Mouse (Mus musculus): ENCODE results near the gene Tmem52b. TPM values are rescaled to one million over a fixed set of nuclear protein-coding genes. Genes with fewer than 3 reads are reported as not detected.

Tmem52b gene
- polyA plus RNA-seq, 1 experiment from 2014 or later = 0.09 TPM

- H3K9ac ChIP-seq = peak overlapping the region; percentile 71
- peaks cover 2% of the 10 kb centered on the region; the same call in 1 of the 2 replicates for H3K36me3 ChIP-seq
- no peaks in the 10 kb centered on the region for H3K27me3 ChIP-seq (replicated peaks)
- 0 out of 2 replicates have a peak, but pooled peaks cover 14% of the 10 kb centered on the region for H3K4me1 ChIP-seq (replicated peaks)
- 16% methylated on average over 9 of the region's 9 CpGs for WGBS
- H3K9me3 ChIP-seq = no peaks in the 10 kb centered on the region
- H3K4me3 ChIP-seq (replicated peaks) = peak overlapping the region; percentile 82
- ATAC-seq = peak; percentile 9; the same call in 1 of the 2 replicates
- peak overlapping the region; percentile 89 for H3K4me2 ChIP-seq (replicated peaks)
- no peak overlapping the region for H3K27ac ChIP-seq
Measured at GRCm38 (mm10) chr6:129534057-129534456, 21.7 kb downstream of the Tmem52b start.

- Histone ChIP-seq H3K27ac (no peak overlapping the region), H3K27me3 (replicated peaks) (no peaks in the 10 kb centered on the region), H3K36me3 (peaks cover 5% of the 10 kb centered on the region; the same call in 1 of the 2 replicates), H3K9me3 (no peaks in the 10 kb centered on the region), H3K9ac (no peak overlapping the region), H3K4me2 (replicated peaks) (peak overlapping the region; percentile 89), H3K4me1 (replicated peaks) (0 out of 2 replicates have a peak, but pooled peaks cover 14% of the 10 kb centered on the region), H3K4me3 (replicated peaks) (peak overlapping the region; percentile 82)
- ATAC-seq = no peak
- WGBS = 54% methylated on average over 4 of the region's 4 CpGs
Measured at GRCm38 (mm10) chr6:129534627-129535190, 22.4 kb downstream of the Tmem52b start.

DNA sequence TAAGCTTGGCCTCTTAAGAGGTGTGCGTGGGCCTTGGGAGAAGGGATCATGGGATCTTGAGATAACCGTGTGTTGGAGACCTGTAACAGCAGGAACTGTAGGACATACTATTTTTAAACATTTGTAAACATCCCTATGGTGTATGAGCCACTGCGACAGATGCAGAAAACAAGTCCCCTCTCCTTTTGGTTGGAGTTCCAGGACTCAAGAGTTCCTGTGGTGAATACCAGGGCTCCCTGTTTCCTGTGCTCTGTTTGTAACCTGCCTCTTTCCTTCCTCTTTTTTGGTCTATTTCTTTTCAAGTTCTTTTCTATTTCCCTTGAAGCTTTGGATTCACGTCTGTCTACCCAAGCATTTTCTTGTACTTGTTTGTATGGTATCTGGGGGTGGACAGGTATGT is 23.4 kb downstream of the Tmem52b start:
- ATAC-seq = no peak
- H3K4me3 ChIP-seq (replicated peaks) = no peak overlapping the region
- H3K4me2 ChIP-seq (replicated peaks) = 0 out of 2 replicates have a peak overlapping the region, but pooled peaks have one; percentile 12
- H3K4me1 ChIP-seq (replicated peaks) = 0 out of 2 replicates have a peak, but pooled peaks cover 14% of the 10 kb centered on the region
- peaks cover 5% of the 10 kb centered on the region; the same call in 1 of the 2 replicates for H3K36me3 ChIP-seq
- H3K27ac ChIP-seq = no peak overlapping the region
- WGBS = 60% methylated on average over 4 of the region's 4 CpGs
- H3K27me3 ChIP-seq (replicated peaks) = no peaks in the 10 kb centered on the region
- H3K9ac ChIP-seq = no peak overlapping the region
- no peaks in the 10 kb centered on the region for H3K9me3 ChIP-seq

GRCm38 (mm10) chr6:129538555-129538954 is 26.2 kb downstream of the Tmem52b start:
- no peak overlapping the region for H3K4me2 ChIP-seq (replicated peaks)

GRCm38 (mm10) chr6:129541931-129542330 is 29.6 kb downstream of the Tmem52b start:
- H3K4me3 ChIP-seq (replicated peaks) = no peak overlapping the region
- no peak overlapping the region for H3K9ac ChIP-seq
- H3K27me3 ChIP-seq (replicated peaks) = no peaks in the 10 kb centered on the region
- WGBS = 84% methylated on average over 9 of the region's 9 CpGs
- H3K27ac ChIP-seq = no peak overlapping the region
- H3K36me3 ChIP-seq = peaks cover 10% of the 10 kb centered on the region
- H3K9me3 ChIP-seq = no peaks in the 10 kb centered on the region
- no peak for ATAC-seq
- H3K4me1 ChIP-seq (replicated peaks) = 0 out of 2 replicates have a peak, but pooled peaks cover 3% of the 10 kb centered on the region
- no peak overlapping the region for H3K4me2 ChIP-seq (replicated peaks)

More at GRCm38 (mm10) chr6:129538555-129538954, 26.2 kb downstream of the Tmem52b start:
- Histone ChIP-seq H3K27me3 (replicated peaks) (no peaks in the 10 kb centered on the region), H3K4me3 (replicated peaks) (no peak overlapping the region), H3K4me1 (replicated peaks) (0 out of 2 replicates have a peak, but pooled peaks cover 8% of the 10 kb centered on the region), H3K27ac (no peak overlapping the region), H3K9me3 (no peaks in the 10 kb centered on the region), H3K9ac (no peak overlapping the region), H3K36me3 (peaks cover 10% of the 10 kb centered on the region)
- WGBS = 83% methylated on average over 6 of the region's 6 CpGs
- ATAC-seq = no peak

GRCm38 (mm10) chr6:129542540-129542939 is 30.2 kb downstream of the Tmem52b start:
- H3K4me2 ChIP-seq (replicated peaks) = no peak overlapping the region
- no peak overlapping the region for H3K27ac ChIP-seq
- H3K27me3 ChIP-seq (replicated peaks) = no peaks in the 10 kb centered on the region
- 0 out of 2 replicates have a peak, but pooled peaks cover 3% of the 10 kb centered on the region for H3K4me1 ChIP-seq (replicated peaks)
- 95% methylated on average over 3 of the region's 3 CpGs for WGBS
- no peak overlapping the region for H3K9ac ChIP-seq
- peaks cover 10% of the 10 kb centered on the region for H3K36me3 ChIP-seq
- ATAC-seq = no peak
- H3K9me3 ChIP-seq = no peaks in the 10 kb centered on the region
- no peak overlapping the region for H3K4me3 ChIP-seq (replicated peaks)

DNA sequence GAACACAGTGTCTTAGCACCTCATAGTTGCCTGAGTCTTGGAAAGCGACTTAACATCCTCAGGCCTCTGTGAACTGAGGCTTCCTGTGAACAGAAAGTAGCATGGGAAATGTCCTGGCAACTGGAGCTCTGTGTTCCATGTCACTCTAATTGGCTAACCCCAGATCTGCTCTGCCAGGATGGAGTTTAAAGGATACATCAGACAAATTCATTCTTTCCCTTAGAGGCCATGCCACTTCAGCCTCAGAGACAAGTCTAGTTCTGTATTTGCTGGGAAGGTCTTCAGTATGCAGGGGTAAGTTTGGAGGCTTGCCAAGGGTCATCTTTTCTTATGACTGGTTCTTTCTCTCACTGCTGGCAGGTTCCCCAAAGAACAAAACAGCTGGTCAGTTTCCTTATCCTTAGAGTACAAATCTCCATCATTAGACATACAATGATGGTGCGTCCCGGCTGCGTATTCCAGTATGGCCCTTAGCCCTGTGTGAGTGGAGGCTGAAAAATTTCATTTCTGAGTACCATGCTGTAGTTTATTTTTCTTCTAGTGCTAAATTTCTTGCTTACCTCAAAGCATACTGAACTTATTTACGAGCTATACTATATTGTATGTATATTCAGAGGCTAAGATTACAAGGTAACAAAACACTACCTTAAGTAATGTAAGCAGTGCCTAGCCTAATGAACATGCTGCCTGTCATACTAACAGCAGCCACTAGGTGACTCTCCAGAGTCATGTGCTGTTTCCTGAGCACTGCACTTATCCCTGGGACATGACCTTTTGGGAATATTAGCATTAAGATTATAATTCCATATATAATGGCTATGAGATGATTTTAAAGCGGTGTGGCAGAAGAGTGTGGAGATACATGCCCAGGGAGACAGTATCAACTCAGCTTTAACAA is 31.6 kb downstream of the Tmem52b start:
- Histone ChIP-seq H3K4me2 (replicated peaks) (no peak overlapping the region), H3K36me3 (peaks cover 10% of the 10 kb centered on the region), H3K9ac (no peak overlapping the region), H3K27ac (no peak overlapping the region), H3K4me3 (replicated peaks) (no peak overlapping the region), H3K9me3 (no peaks in the 10 kb centered on the region), H3K27me3 (replicated peaks) (no peaks in the 10 kb centered on the region), H3K4me1 (replicated peaks) (0 out of 2 replicates have a peak, but pooled peaks cover 3% of the 10 kb centered on the region)
- WGBS = 58% methylated on average over 6 of the region's 6 CpGs
- ATAC-seq = peak; percentile 82

GRCm38 (mm10) chr6:129547277-129547676 is 34.9 kb downstream of the Tmem52b start:
- ATAC-seq = no peak
- H3K27ac ChIP-seq = no peak overlapping the region

GRCm38 (mm10) chr6:129548009-129548408 is 35.7 kb downstream of the Tmem52b start:
- Histone ChIP-seq H3K4me1 (replicated peaks) (0 out of 2 replicates have a peak, but pooled peaks cover 3% of the 10 kb centered on the region), H3K9me3 (no peaks in the 10 kb centered on the region), H3K4me2 (replicated peaks) (no peak overlapping the region), H3K27ac (no peak overlapping the region), H3K36me3 (no peaks in the 10 kb centered on the region), H3K27me3 (replicated peaks) (no peaks in the 10 kb centered on the region), H3K4me3 (replicated peaks) (no peak overlapping the region), H3K9ac (no peak overlapping the region)
- ATAC-seq = no peak
- WGBS = 61% methylated on average over 3 of the region's 3 CpGs

More at GRCm38 (mm10) chr6:129547277-129547676, 34.9 kb downstream of the Tmem52b start:
- H3K36me3 ChIP-seq = 0 out of 2 replicates have a peak, but pooled peaks cover 3% of the 10 kb centered on the region
- no peaks in the 10 kb centered on the region for H3K9me3 ChIP-seq
- H3K4me3 ChIP-seq (replicated peaks) = no peak overlapping the region
- H3K4me2 ChIP-seq (replicated peaks) = no peak overlapping the region
- no peak overlapping the region for H3K9ac ChIP-seq
- 0 out of 2 replicates have a peak, but pooled peaks cover 3% of the 10 kb centered on the region for H3K4me1 ChIP-seq (replicated peaks)
- H3K27me3 ChIP-seq (replicated peaks) = no peaks in the 10 kb centered on the region
- WGBS = 85% methylated on average over 2 of the region's 2 CpGs

GRCm38 (mm10) chr6:129557298-129558023 is 45.1 kb downstream of the Tmem52b start:
- Histone ChIP-seq H3K9ac (no peak overlapping the region), H3K27me3 (replicated peaks) (no peaks in the 10 kb centered on the region), H3K9me3 (no peaks in the 10 kb centered on the region), H3K36me3 (no peaks in the 10 kb centered on the region), H3K27ac (no peak overlapping the region), H3K4me1 (replicated peaks) (no peaks in the 10 kb centered on the region), H3K4me2 (replicated peaks) (no peak overlapping the region), H3K4me3 (replicated peaks) (no peak overlapping the region)
- peak; percentile 76 for ATAC-seq

DNA sequence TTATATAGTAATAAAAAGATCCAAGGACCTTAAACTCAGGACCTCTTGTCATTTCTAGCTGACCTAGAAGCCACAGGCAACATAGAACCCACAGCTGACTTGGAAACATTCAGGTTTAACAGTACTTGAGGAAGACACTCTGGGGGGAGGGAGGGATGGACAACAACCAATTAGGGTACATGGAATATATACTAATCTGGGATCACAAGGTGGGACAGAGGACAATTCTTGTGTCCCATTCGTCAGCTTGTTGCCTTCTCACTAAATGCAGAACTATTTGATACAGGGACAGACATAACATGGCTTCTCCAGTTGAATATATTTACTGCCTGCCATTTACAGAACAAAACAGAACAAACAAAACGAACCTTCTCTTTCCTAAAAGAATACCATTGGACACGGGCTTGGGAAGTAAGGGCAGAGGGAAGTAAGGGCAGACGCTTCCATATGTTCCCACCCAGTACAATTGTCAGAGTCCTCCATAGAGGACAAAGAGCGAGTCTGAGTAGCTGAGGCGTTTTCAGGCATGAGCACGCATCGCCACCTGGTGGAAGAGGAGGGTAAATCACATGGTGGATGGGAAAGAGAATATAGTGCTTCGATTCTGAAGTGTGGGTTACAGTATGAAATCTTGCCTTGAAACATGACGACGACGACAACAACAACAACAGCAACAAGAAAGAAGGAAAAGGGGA is 46.7 kb downstream of the Tmem52b start:
- H3K4me1 ChIP-seq (replicated peaks) = no peaks in the 10 kb centered on the region
- peak; percentile 91 for ATAC-seq
- H3K9me3 ChIP-seq = no peaks in the 10 kb centered on the region
- H3K4me3 ChIP-seq (replicated peaks) = no peak overlapping the region
- H3K4me2 ChIP-seq (replicated peaks) = no peak overlapping the region
- no peaks in the 10 kb centered on the region for H3K36me3 ChIP-seq
- no peak overlapping the region for H3K27ac ChIP-seq
- no peak overlapping the region for H3K9ac ChIP-seq
- 19% methylated on average over 12 of the region's 12 CpGs for WGBS
- no peaks in the 10 kb centered on the region for H3K27me3 ChIP-seq (replicated peaks)

All from intestine, embryonic 15.5 days (tissue).